Mouse (Mus musculus) lung, embryonic 14.5 days (tissue): ENCODE results near the gene Inpp5k. TPM values are rescaled to one million over a fixed set of nuclear protein-coding genes. Genes with fewer than 3 reads are reported as not detected.

Experiments
- ATAC-seq: fragments of 200-750 bp; cut with Nextera tagmentation; 2 replicates; pipeline ENCODE4 v1.8.0; 2017; ENCODE audit warnings: mild to moderate bottlenecking, moderate TSS enrichment, moderate library complexity; ENCODE audit not compliant: insufficient read depth
- DNase-seq: peaks from one replicate; pipeline ENCODE4 v3.0.0-alpha.2; 2015
- H3K27ac ChIP-seq: fragments of 300-500 bp; sonication (generic); 2 replicates; pipeline ENCODE4 v1.5.1; 2014; ENCODE audit warnings: low read depth, mild to moderate bottlenecking, moderate library complexity
- H3K27me3 ChIP-seq: fragments of 300-500 bp; sonication (generic); 2 replicates; pipeline ENCODE4 v1.6.1; 2014; ENCODE audit warnings: low read length, control low read depth; ENCODE audit not compliant: insufficient read depth
- H3K36me3 ChIP-seq: fragments of 300-500 bp; sonication (generic); 2 replicates; pipeline ENCODE4 v1.6.1; 2014; ENCODE audit warnings: control low read depth; ENCODE audit not compliant: insufficient read depth
- H3K4me1 ChIP-seq: fragments of 300-500 bp; sonication (generic); 2 replicates; pipeline ENCODE4 v1.6.1; 2014; ENCODE audit warnings: antibody characterized with exemption, control low read depth; ENCODE audit not compliant: insufficient read depth
- H3K4me2 ChIP-seq: fragments of 300-500 bp; sonication (generic); 2 replicates; pipeline ENCODE4 v1.6.1; 2014; ENCODE audit warnings: mild to moderate bottlenecking
- H3K4me3 ChIP-seq: fragments of 300-500 bp; sonication (generic); 2 replicates; pipeline ENCODE4 v1.5.1; 2014; ENCODE audit warnings: low read depth, low read length
- H3K9ac ChIP-seq: fragments of 300-500 bp; sonication (generic); 2 replicates; pipeline ENCODE4 v1.6.1; 2014
- H3K9me3 ChIP-seq: fragments of 300-500 bp; sonication (generic); 2 replicates; pipeline ENCODE4 v1.6.1; 2016; ENCODE audit warnings: low read depth, low read length, control low read depth
- CTCF ChIP-seq: IDR thresholded peaks from 2 replicates; pipeline ENCODE4 v1.5.1; 2016; ENCODE audit warnings: antibody characterized with exemption, low read depth
- WGBS: fragments of 180-500 bp; shearing (Covaris S2); extraction: QIAGEN DNeasy Blood & Tissue Kit; methylation state at CpG from one replicate; pipeline ENCODE4 v1.1.7; 2014; 5-methylcytosine and 5-hydroxymethylcytosine counted together
- polyA plus RNA-seq: library from polyadenylated mRNA; unstranded; fragments of >200 nt; fragmentation: Nextera tagmentation; extraction: Ambion mirVana; gene quantifications from 2 replicates; pipeline ENCODE4 v1.2.1, GENCODE M21; 2014

Gene Inpp5k
- polyA plus RNA-seq, 1 experiment from 2014 or later, result 23.1 TPM

DNA sequence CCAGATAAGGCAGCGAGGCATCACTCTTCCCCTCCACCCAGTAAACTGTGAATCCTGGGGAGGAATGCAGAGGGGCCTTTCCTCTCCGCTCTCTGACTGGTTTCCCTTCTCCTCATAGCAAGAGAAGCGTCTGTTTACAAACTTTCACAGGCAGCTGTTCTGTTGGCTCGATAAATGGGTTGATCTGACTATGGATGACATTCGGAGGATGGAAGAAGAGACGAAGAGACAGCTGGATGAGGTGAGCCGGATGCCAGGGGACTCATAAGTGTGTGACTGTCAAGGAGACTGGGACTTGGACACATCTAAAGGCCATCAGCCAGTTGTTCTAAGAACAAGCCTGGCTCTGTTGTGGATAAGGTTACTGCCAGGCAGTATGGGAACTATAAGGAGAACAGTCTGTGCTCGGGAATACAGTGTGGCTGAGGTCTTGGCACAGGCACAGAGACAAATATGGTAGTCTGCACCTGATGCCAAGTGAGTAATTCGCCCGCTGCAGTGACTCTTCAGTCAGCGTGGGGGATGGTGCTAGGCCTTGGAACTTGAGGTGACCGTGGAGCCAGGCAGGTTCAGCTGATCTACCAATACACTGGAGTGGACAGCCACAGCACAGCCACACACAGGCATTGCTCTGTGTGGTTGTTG lies 10.5 kb upstream of the Inpp5k start:
- Histone ChIP-seq H3K9me3 (no peaks in the 10 kb centered on the region), H3K9ac (no peak overlapping the region), H3K36me3 (peaks cover 69% of the 10 kb centered on the region), H3K27ac (peak overlapping the region; percentile 78), H3K27me3 (no peaks in the 10 kb centered on the region), H3K4me1 (no peaks in the 10 kb centered on the region; the same call in 1 of the 2 replicates), H3K4me3 (no peak overlapping the region), H3K4me2 (no peak overlapping the region)
- ATAC-seq (no peak), DNase-seq (peak; percentile 41)
- 70% methylated on average over 12 of the region's 12 CpGs for whole genome bisulfite sequencing
- no peak for TF ChIP-seq CTCF

DNA sequence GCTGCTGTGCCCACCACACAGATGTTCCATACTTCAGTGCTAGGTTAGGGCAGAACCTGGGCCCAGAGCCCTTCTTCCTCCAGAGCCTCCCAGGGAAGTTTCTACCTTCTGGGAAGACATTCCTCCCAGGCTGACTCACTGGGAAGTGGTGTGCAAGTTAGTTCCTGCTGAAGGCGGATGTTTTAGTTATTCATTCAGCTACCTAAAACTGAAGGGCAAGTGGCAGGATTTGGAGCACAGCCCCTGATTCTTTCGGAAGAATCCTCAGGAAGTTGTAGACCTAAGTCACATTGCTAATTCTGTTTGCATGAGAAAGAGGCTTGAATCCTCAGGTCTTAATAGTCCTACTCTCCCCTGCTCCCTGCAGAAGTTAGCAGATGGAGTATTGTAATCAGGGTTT lies 9.4 kb upstream of the Inpp5k start:
- peaks cover 76% of the 10 kb centered on the region for H3K36me3 ChIP-seq
- 85% methylated on average over 2 of the region's 2 CpGs for WGBS
- DNase-seq (peak; percentile 23), ATAC-seq (no peak)
- H3K4me3 ChIP-seq, result no peak overlapping the region
- no peaks in the 10 kb centered on the region for H3K9me3 ChIP-seq
- no peak overlapping the region for H3K4me2 ChIP-seq
- H3K4me1 ChIP-seq, result no peaks in the 10 kb centered on the region; the same call in 1 of the 2 replicates
- H3K9ac ChIP-seq, result no peak overlapping the region
- H3K27ac ChIP-seq, result peak overlapping the region; percentile 78
- no peak for TF ChIP-seq CTCF
- H3K27me3 ChIP-seq, result no peaks in the 10 kb centered on the region

DNA sequence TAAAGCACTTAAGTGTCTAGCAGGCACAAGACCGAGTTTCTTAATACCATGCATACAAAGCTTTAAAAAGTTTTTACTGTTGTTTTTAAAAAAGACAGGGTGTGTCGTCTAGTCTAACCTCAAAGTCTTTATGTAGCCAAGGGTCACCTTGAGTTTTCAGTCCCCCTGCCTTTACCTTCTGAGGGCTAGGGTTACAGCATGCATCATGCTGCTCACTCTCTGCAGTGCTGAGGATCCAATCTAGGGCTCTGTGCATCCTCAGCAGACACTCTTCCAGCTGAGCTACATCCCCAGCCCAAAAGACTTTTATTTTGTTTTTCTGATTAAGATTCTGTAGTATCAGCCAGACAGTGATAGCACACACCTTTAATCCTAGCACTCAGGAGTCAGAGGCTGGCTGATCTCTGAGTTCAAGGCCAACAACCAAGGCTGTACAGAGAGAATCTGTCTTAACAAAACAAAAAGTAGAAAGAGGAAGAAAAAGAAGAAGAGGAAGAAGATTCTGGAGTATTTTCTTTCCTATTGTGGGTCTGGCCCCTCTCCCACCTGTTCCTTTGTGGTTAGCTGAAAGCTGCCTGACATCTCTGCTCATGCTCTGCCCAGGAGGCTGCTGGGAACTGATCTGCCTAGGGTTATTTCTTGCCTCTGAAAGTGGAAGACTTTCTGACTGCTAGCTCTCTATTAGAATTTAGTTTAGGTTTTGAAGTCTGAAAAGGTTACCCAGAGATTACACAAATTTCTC lies 8.0 kb upstream of the Inpp5k start:
- Histone ChIP-seq H3K9ac (no peak overlapping the region), H3K27me3 (no peaks in the 10 kb centered on the region), H3K4me1 (no peaks in the 10 kb centered on the region; the same call in 1 of the 2 replicates), H3K36me3 (peaks cover 78% of the 10 kb centered on the region), H3K4me3 (no peak overlapping the region), H3K27ac (no peak overlapping the region), H3K9me3 (no peaks in the 10 kb centered on the region), H3K4me2 (no peak overlapping the region)
- no peak for DNase-seq
- no peak for ATAC-seq
- TF ChIP-seq CTCF, result no peak
- WGBS, result 84% methylated on average over 2 of the region's 2 CpGs

DNA sequence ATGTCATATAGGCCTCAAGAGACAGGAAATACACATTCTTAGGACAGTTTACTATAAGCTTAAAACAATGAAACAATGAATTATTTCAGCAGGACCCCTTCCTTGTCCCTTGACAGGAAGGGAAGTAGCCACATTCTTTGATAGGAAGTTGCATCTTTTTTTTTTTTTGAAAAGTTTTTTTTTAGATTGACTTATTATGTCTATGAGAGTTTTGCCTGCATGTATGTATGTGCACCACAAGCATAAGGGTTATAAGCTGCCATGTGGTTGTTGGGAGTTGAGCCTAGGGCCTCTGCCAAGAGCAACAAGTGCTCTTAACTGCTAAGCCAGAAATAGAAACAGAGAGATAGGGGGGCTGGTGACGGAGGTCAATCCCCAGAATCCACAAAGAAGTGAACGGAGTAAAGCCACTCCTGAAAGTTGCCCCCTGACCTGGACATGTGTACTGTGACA lies 6.7 kb upstream of the Inpp5k start:
- TF ChIP-seq CTCF, result no peak
- WGBS, result 41% methylated on average over 2 of the region's 2 CpGs
- no peak for ATAC-seq
- Histone ChIP-seq H3K36me3 (peaks cover 82% of the 10 kb centered on the region), H3K9ac (no peak overlapping the region), H3K4me3 (no peak overlapping the region), H3K27ac (peak overlapping the region; percentile 64; the same call in 1 of the 2 replicates), H3K4me2 (no peak overlapping the region), H3K27me3 (no peaks in the 10 kb centered on the region), H3K4me1 (no peaks in the 10 kb centered on the region; the same call in 1 of the 2 replicates), H3K9me3 (no peaks in the 10 kb centered on the region)
- no peak for DNase-seq

DNA sequence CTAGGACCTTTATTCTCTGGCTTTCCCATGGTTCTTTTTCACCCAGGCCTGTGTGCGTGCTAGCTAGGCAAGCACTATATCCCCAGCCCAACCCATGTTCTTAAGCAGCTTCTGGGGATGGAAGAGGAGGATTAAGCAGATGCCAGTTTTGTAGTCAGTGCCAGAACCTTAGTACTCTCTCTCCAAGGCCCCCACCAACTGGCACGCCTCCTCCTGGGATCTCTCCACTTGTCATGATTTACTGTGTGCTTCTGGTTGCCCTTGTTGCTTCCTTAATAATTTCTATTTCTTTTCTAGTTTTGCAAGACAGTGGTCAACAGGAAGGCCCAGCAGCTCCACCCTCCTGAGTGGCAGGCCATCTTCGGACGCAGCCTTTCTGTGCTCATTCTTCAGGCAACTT lies 5.0 kb upstream of the Inpp5k start:
- TF ChIP-seq CTCF, result no peak
- Histone ChIP-seq H3K27ac (no peak overlapping the region), H3K9ac (no peak overlapping the region), H3K27me3 (no peaks in the 10 kb centered on the region), H3K4me2 (no peak overlapping the region), H3K36me3 (peaks cover 66% of the 10 kb centered on the region), H3K9me3 (no peaks in the 10 kb centered on the region), H3K4me1 (no peaks in the 10 kb centered on the region), H3K4me3 (no peak overlapping the region)
- ATAC-seq (no peak), DNase-seq (no peak)
- WGBS, result 87% methylated on average over 4 of the region's 4 CpGs

DNA sequence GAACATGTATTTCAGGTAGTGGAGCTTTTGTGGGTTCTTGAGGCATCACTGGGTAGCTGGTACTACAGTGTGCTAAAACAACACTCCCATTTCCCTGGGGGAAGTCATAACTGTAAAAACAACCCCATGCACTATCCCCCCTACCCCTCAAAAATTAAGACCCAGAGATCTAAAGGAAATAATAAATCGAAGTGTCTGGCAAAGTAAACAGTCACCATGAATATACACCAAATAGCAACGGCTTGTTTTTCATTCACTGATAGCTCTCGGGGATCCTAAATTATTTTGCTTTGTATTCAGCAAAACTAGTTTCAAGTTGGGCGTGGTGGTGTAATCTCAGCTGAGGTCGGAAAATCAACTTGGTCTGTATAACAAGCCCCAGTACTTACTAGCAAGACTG lies 690 bp upstream of the Inpp5k start:
- no peak for TF ChIP-seq CTCF
- 7% methylated on average over 5 of the region's 5 CpGs for WGBS
- H3K9me3 ChIP-seq, result no peaks in the 10 kb centered on the region
- H3K9ac ChIP-seq, result peak overlapping the region; percentile 69
- peak overlapping the region; percentile 70 for H3K4me2 ChIP-seq
- ATAC-seq (no peak; the same call in 1 of the 2 replicates), DNase-seq (no peak)
- H3K4me3 ChIP-seq, result peak overlapping the region; percentile 64
- peak overlapping the region; percentile 86 for H3K27ac ChIP-seq
- peaks cover 34% of the 10 kb centered on the region for H3K36me3 ChIP-seq
- H3K4me1 ChIP-seq, result no peaks in the 10 kb centered on the region
- no peaks in the 10 kb centered on the region for H3K27me3 ChIP-seq

DNA sequence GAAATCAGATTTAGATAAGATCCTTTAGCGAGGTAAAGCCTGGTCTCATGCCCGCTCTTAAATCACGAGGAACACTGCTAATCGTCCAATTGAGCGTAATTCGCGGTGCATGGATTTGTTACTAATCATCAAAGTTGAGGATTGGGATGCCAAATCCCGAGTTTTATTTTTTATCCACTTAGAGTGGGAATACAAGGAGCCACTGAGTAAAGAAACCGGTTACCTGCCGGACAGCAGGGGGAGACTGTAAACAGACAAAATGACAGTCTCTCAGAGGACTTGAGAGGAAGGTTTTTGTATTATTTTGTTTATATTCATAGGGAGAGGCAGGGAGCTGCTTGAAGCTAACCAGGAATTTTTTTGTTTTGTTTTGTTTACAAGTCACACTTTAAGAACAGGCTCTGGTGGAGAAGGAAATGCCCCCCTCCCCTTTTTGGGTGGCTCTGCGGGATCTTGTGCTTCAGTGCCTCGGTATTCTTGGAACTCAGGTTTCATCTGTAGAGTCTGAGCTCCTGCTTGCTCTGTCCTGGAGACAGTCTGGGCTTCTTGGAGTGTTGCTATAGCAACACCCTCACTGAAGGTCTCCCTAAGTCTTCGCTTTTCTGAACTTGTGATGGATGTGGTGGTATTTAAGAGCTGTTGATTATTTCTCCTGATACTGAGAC lies 905 bp downstream of the Inpp5k start:
- 5% methylated on average over 13 of the region's 13 CpGs for WGBS
- peak; percentile 54 for TF ChIP-seq CTCF
- Histone ChIP-seq H3K36me3 (peaks cover 18% of the 10 kb centered on the region), H3K4me2 (peak overlapping the region; percentile 70), H3K27me3 (no peaks in the 10 kb centered on the region), H3K9ac (peak overlapping the region; percentile 69), H3K9me3 (no peaks in the 10 kb centered on the region), H3K27ac (no peak overlapping the region), H3K4me3 (peak overlapping the region; percentile 64), H3K4me1 (no peaks in the 10 kb centered on the region)
- no peak for ATAC-seq
- DNase-seq, result peak; percentile 61
